Mouse (Mus musculus) midbrain, embryonic 14.5 days (tissue): ENCODE measurements at regions not wholly inside any gene's neighbourhood (a gene's known extent, or its start where the extent isn't known, plus 50 kb on each side); places are given as distances from the start of the nearest gene placed in this dataset.

ENCODE experiments used
- ATAC-seq: fragments of 200-750 bp; cut with Nextera tagmentation; 2 replicates; pipeline ENCODE4 v1.8.0; 2017; ENCODE audit warnings: moderate number of reproducible peaks, moderate library complexity; ENCODE audit not compliant: low FRiP score, low TSS enrichment
- DNase-seq: peaks from one replicate; pipeline ENCODE4 v3.0.0-alpha.2; 2015
- H3K27ac ChIP-seq: fragments of 300-500 bp; sonication (generic); replicated peaks from 2 replicates; pipeline ENCODE4 v1.5.1; 2014; ENCODE audit warnings: mild to moderate bottlenecking, low read depth, low read length, moderate library complexity
- H3K27me3 ChIP-seq: fragments of 300-500 bp; sonication (generic); 2 replicates; pipeline ENCODE4 v1.6.1; 2014; ENCODE audit warnings: low read length, control low read depth, mixed read lengths; ENCODE audit not compliant: control insufficient read depth, insufficient read depth
- H3K36me3 ChIP-seq: fragments of 300-500 bp; sonication (generic); 2 replicates; pipeline ENCODE4 v1.6.1; 2014; ENCODE audit warnings: low read length, control low read depth; ENCODE audit not compliant: control insufficient read depth, insufficient read depth
- H3K4me1 ChIP-seq: fragments of 300-500 bp; sonication (generic); 2 replicates; pipeline ENCODE4 v1.6.1; 2014; ENCODE audit warnings: mild to moderate bottlenecking, antibody characterized with exemption, low read length, control low read depth; ENCODE audit not compliant: control insufficient read depth, insufficient read depth
- H3K4me2 ChIP-seq: fragments of 300-500 bp; sonication (generic); 2 replicates; pipeline ENCODE4 v1.6.1; 2014; ENCODE audit warnings: mild to moderate bottlenecking, low read length, moderate library complexity
- H3K4me3 ChIP-seq: fragments of 300-500 bp; sonication (generic); replicated peaks from 2 replicates; pipeline ENCODE4 v1.5.1; 2014; ENCODE audit warnings: low read depth, low read length
- H3K9ac ChIP-seq: fragments of 300-500 bp; sonication (generic); replicated peaks from 2 replicates; pipeline ENCODE4 v1.6.1; 2014; ENCODE audit warnings: mild to moderate bottlenecking, low read length, moderate library complexity
- H3K9me3 ChIP-seq: fragments of 300-500 bp; sonication (generic); 2 replicates; pipeline ENCODE4 v1.6.1; 2016; ENCODE audit warnings: low read length, control low read depth, mixed read lengths; ENCODE audit not compliant: control insufficient read depth
- WGBS: fragments of 180-500 bp; shearing (Covaris S2); extraction: QIAGEN DNeasy Blood & Tissue Kit; methylation state at CpG from one replicate; pipeline ENCODE4 v1.1.7; 2014; 5-methylcytosine and 5-hydroxymethylcytosine counted together

GRCm38 (mm10) chr11:14350444-14351135, 248.5 kb upstream of the Pom121l12 start:
- Histone ChIP-seq H3K36me3 (no peaks in the 10 kb centered on the region), H3K4me1 (no peaks in the 10 kb centered on the region), H3K27ac (no peak overlapping the region), H3K9me3 (no peaks in the 10 kb centered on the region), H3K27me3 (no peaks in the 10 kb centered on the region), H3K4me3 (no peak overlapping the region), H3K9ac (no peak overlapping the region), H3K4me2 (no peak overlapping the region)
- peak; percentile 79 for ATAC-seq
- WGBS, result 50% methylated on average over 2 of the region's 2 CpGs
- peak; percentile 58 for DNase-seq

GRCm38 (mm10) chr11:14378512-14378911, 220.6 kb upstream of the Pom121l12 start:
- no peak for ATAC-seq
- Histone ChIP-seq H3K4me3 (no peak overlapping the region), H3K27ac (no peak overlapping the region), H3K4me1 (0 out of 2 replicates have a peak, but pooled peaks cover 4% of the 10 kb centered on the region), H3K36me3 (no peaks in the 10 kb centered on the region), H3K9ac (no peak overlapping the region), H3K4me2 (no peak overlapping the region), H3K9me3 (no peaks in the 10 kb centered on the region), H3K27me3 (no peaks in the 10 kb centered on the region)
- peak; percentile 26 for DNase-seq
- WGBS, result 29% methylated on average over 1 of the region's 1 CpGs

- Histone ChIP-seq H3K9ac (no peak overlapping the region), H3K4me1 (0 out of 2 replicates have a peak, but pooled peaks cover 4% of the 10 kb centered on the region), H3K4me3 (no peak overlapping the region), H3K4me2 (no peak overlapping the region), H3K36me3 (no peaks in the 10 kb centered on the region), H3K9me3 (no peaks in the 10 kb centered on the region), H3K27ac (no peak overlapping the region), H3K27me3 (no peaks in the 10 kb centered on the region)
- ATAC-seq (peak; percentile 66), DNase-seq (peak; percentile 66)
- WGBS, result 38% methylated on average over 11 of the region's 11 CpGs
These were observed 219.1 kb upstream of the Pom121l12 start for GRCm38 (mm10) chr11:14379763-14380571.

GRCm38 (mm10) chr11:14380572-14380958, 218.5 kb upstream of the Pom121l12 start:
- Histone ChIP-seq H3K9ac (no peak overlapping the region), H3K4me2 (no peak overlapping the region), H3K9me3 (no peaks in the 10 kb centered on the region), H3K27me3 (no peaks in the 10 kb centered on the region), H3K4me3 (no peak overlapping the region), H3K36me3 (no peaks in the 10 kb centered on the region), H3K4me1 (0 out of 2 replicates have a peak, but pooled peaks cover 4% of the 10 kb centered on the region), H3K27ac (no peak overlapping the region)
- ATAC-seq, result no peak
- no peak for DNase-seq
- WGBS, result 94% methylated on average over 1 of the region's 1 CpGs

GRCm38 (mm10) chr11:14387055-14387584, 212.0 kb upstream of the Pom121l12 start:
- peak; percentile 14 for DNase-seq

GRCm38 (mm10) chr11:14387720-14388119, 211.4 kb upstream of the Pom121l12 start:
- H3K9ac ChIP-seq, result no peak overlapping the region
- no peaks in the 10 kb centered on the region for H3K27me3 ChIP-seq
- H3K4me2 ChIP-seq, result no peak overlapping the region
- WGBS, result 81% methylated on average over 5 of the region's 5 CpGs
- no peak overlapping the region for H3K4me3 ChIP-seq
- H3K4me1 ChIP-seq, result peaks cover 5% of the 10 kb centered on the region; the same call in 1 of the 2 replicates
- ATAC-seq (no peak), DNase-seq (no peak)
- H3K36me3 ChIP-seq, result no peaks in the 10 kb centered on the region
- no peak overlapping the region for H3K27ac ChIP-seq
- H3K9me3 ChIP-seq, result no peaks in the 10 kb centered on the region

More at GRCm38 (mm10) chr11:14387055-14387584, 212.0 kb upstream of the Pom121l12 start:
- H3K4me2 ChIP-seq, result no peak overlapping the region
- H3K27ac ChIP-seq, result no peak overlapping the region
- no peak overlapping the region for H3K9ac ChIP-seq
- WGBS, result 40% methylated on average over 3 of the region's 3 CpGs
- no peaks in the 10 kb centered on the region for H3K9me3 ChIP-seq
- no peak overlapping the region for H3K4me3 ChIP-seq
- peaks cover 5% of the 10 kb centered on the region; the same call in 1 of the 2 replicates for H3K4me1 ChIP-seq
- H3K36me3 ChIP-seq, result no peaks in the 10 kb centered on the region
- no peak for ATAC-seq
- no peaks in the 10 kb centered on the region for H3K27me3 ChIP-seq
